In genomic region chr14:52022709-52023459, GRCm38 (mm10) we compare ENCODE assay signal across 7 mouse cellular contexts. TPM values are rescaled to one million over a fixed set of nuclear protein-coding genes. Genes with fewer than 3 reads are reported as not detected.
DNase-seq lines count a peak whose midpoint lies in the region; ATAC-seq lines count a peak whose summit lies in the region.

No protein-coding gene starts in this region.

- peaks cover 22% of the 10 kb centered on the region for H3K4me1 ChIP-seq in intestine, embryonic 14.5 days (replicated peaks; ENCODE audit: control insufficient read depth, insufficient read depth, low read length)
- peaks cover 25% of the 10 kb centered on the region for H3K4me1 ChIP-seq in midbrain, embryonic 11.5 days (ENCODE audit: control insufficient read depth, insufficient read depth, low read length)

- peak; percentile 25; the same call in 1 of the 2 replicates for ATAC-seq in intestine, embryonic 14.5 days (replicated peaks; ENCODE audit: low FRiP score, low TSS enrichment, low read depth)
- ATAC-seq in midbrain, embryonic 11.5 days (ENCODE audit: low FRiP score): peak; percentile 17

- intact Hi-C loops in left cerebral cortex, postnatal 4 days (cut with DNase I): no loop called here

- H3K9me3 ChIP-seq in intestine, embryonic 14.5 days (ENCODE audit: control insufficient read depth, low read length): no peaks in the 10 kb centered on the region
- no peaks in the 10 kb centered on the region for H3K9me3 ChIP-seq in midbrain, embryonic 11.5 days (ENCODE audit: control insufficient read depth, low read length)

- peak; percentile 93 for DNase-seq in adrenal gland, adult 2 months
- DNase-seq in embryo, embryonic 11 days: peak; percentile 89
- peak; percentile 79 for DNase-seq in gastrocnemius, postnatal 25 days
- DNase-seq in intestine, embryonic 14.5 days (ENCODE audit: low spot score): peak; percentile 94
- DNase-seq in left cerebral cortex, postnatal 4 days: peak; percentile 96
- peak; percentile 98 for DNase-seq in midbrain, embryonic 11.5 days (ENCODE audit: low spot score, missing footprints)
- peak; percentile 81 for DNase-seq in skeletal muscle tissue, adult 2 months (ENCODE audit: low read depth, low spot score)

- H3K9ac ChIP-seq in intestine, embryonic 14.5 days (ENCODE audit: low read length): 0 out of 2 replicates have a peak overlapping the region, but pooled peaks have one; percentile 12
- H3K9ac ChIP-seq in midbrain, embryonic 11.5 days (ENCODE audit: low read length): peak overlapping the region; percentile 52

- H3K27ac ChIP-seq in intestine, embryonic 14.5 days (ENCODE audit: low read depth): peak overlapping the region; percentile 85
- H3K27ac ChIP-seq in midbrain, embryonic 11.5 days (ENCODE audit: low read depth, low read length): peak overlapping the region; percentile 69

- WGBS in intestine, embryonic 14.5 days: 6% methylated on average over 23 of the region's 23 CpGs
- 3% methylated on average over 23 of the region's 23 CpGs for WGBS in midbrain, embryonic 11.5 days

- no peaks in the 10 kb centered on the region for H3K36me3 ChIP-seq in intestine, embryonic 14.5 days (ENCODE audit: control insufficient read depth, insufficient read depth, low read length)
- no peaks in the 10 kb centered on the region for H3K36me3 ChIP-seq in midbrain, embryonic 11.5 days (ENCODE audit: control insufficient read depth, insufficient read depth, low read length)

- peak overlapping the region; percentile 47 for H3K4me2 ChIP-seq in intestine, embryonic 14.5 days (ENCODE audit: low read length)
- H3K4me2 ChIP-seq in midbrain, embryonic 11.5 days: peak overlapping the region; percentile 37

- H3K4me3 ChIP-seq in intestine, embryonic 14.5 days (ENCODE audit: low read depth, low read length): peak overlapping the region; percentile 27
- H3K4me3 ChIP-seq in midbrain, embryonic 11.5 days (ENCODE audit: low read depth, low read length): peak overlapping the region; percentile 8

- no peaks in the 10 kb centered on the region for H3K27me3 ChIP-seq in intestine, embryonic 14.5 days (replicated peaks; ENCODE audit: control insufficient read depth, insufficient read depth, low read length)
- no peaks in the 10 kb centered on the region for H3K27me3 ChIP-seq in midbrain, embryonic 11.5 days (ENCODE audit: control insufficient read depth, insufficient read depth, low read length)

RNA-seq across cellular contexts. Expression of gene Zfp219, which starts 2.4 kb away (rescaled TPM):
- 10 to 100 TPM; 40.7 to 52.9 TPM for total RNA-seq in adrenal gland, adult 2 months (2021)
- 133 and 156 TPM in 2 replicates for polyA plus RNA-seq in adrenal gland, adult 2 months (2012; rRNA removed)
- 10 to 100 TPM; 10.8 to 11.7 TPM for total RNA-seq in gastrocnemius, postnatal 25 days (2021)
- 31.9 and 34.0 TPM in 2 replicates for polyA plus RNA-seq in intestine, embryonic 14.5 days (2014; fragmentation: Nextera tagmentation; extraction: Ambion mirVana)
- 10 to 100 TPM; 32.3 to 36.7 TPM for total RNA-seq in left cerebral cortex, postnatal 4 days (2021)
- 91.9 and 110 TPM in 2 replicates for polyA plus RNA-seq in midbrain, embryonic 11.5 days (2014; fragmentation: Nextera tagmentation; extraction: Ambion mirVana)

RNA-seq across cellular contexts. Expression of gene Tmem253, which starts 7.4 kb away (rescaled TPM):
- 1 to 10 TPM; 1.6 to 2.1 TPM for total RNA-seq in adrenal gland, adult 2 months (2021)
- polyA plus RNA-seq in adrenal gland, adult 2 months (2012; rRNA removed): 0.36 and 0.83 TPM in 2 replicates
- total RNA-seq in gastrocnemius, postnatal 25 days (2021): 1 to 10 TPM; 1.5 to 2.1 TPM
- 6.8 and 8.5 TPM in 2 replicates for polyA plus RNA-seq in intestine, embryonic 14.5 days (2014; fragmentation: Nextera tagmentation; extraction: Ambion mirVana)
- total RNA-seq in left cerebral cortex, postnatal 4 days (2021): under 1 TPM in 1 of 2 experiments, not detected in 1; 0.38 TPM
- 1.0 and 1.5 TPM in 2 replicates for polyA plus RNA-seq in midbrain, embryonic 11.5 days (2014; fragmentation: Nextera tagmentation; extraction: Ambion mirVana)

RNA-seq across cellular contexts. Expression of gene Olfr221, which starts 19.4 kb away (rescaled TPM):
- not detected for total RNA-seq in adrenal gland, adult 2 months (2021)
- polyA plus RNA-seq in adrenal gland, adult 2 months (2012; rRNA removed): not detected in 2 replicates
- not detected for total RNA-seq in gastrocnemius, postnatal 25 days (2021)
- polyA plus RNA-seq in intestine, embryonic 14.5 days (2014; fragmentation: Nextera tagmentation; extraction: Ambion mirVana): not detected in 2 replicates
- not detected for total RNA-seq in left cerebral cortex, postnatal 4 days (2021)
- polyA plus RNA-seq in midbrain, embryonic 11.5 days (2014; fragmentation: Nextera tagmentation; extraction: Ambion mirVana): not detected in 2 replicates

RNA-seq across cellular contexts. Expression of gene Arhgef40, which starts 38.4 kb away (rescaled TPM):
- 10 to 100 TPM; 39.7 to 56.9 TPM for total RNA-seq in adrenal gland, adult 2 months (2021)
- 97.8 and 107 TPM in 2 replicates for polyA plus RNA-seq in adrenal gland, adult 2 months (2012; rRNA removed)
- total RNA-seq in gastrocnemius, postnatal 25 days (2021): 10 to 100 TPM; 17.2 to 17.6 TPM
- polyA plus RNA-seq in intestine, embryonic 14.5 days (2014; fragmentation: Nextera tagmentation; extraction: Ambion mirVana): 80.8 and 86.3 TPM in 2 replicates
- total RNA-seq in left cerebral cortex, postnatal 4 days (2021): 10 to 100 TPM; 59.8 to 68.1 TPM
- polyA plus RNA-seq in midbrain, embryonic 11.5 days (2014; fragmentation: Nextera tagmentation; extraction: Ambion mirVana): 50.4 and 52.8 TPM in 2 replicates

Comparison
In these comparisons a context has a peak if more than half of its experiments do, and no peak if none do; other contexts are left out.
1. Peak in every context shown above with its lines: DNase-seq, ATAC-seq, H3K4me3 ChIP-seq and H3K27ac ChIP-seq.